Mouse (Mus musculus) kidney, adult 2 months (tissue): ENCODE data around the gene Rccd1. TPM values are rescaled to one million over a fixed set of nuclear protein-coding genes. Genes with fewer than 3 reads are reported as not detected.

Experiments used
- DNase-seq: peaks from one replicate; pipeline ENCODE4 v3.0.0; 2021
- H3K27ac ChIP-seq: fragments of 200-500 bp; 2 replicates; pipeline ENCODE4 v1.5.1; 2012; ENCODE audit warnings: low read depth, low read length, control low read depth, inconsistent platforms; ENCODE audit not compliant: insufficient read depth
- H3K27me3 ChIP-seq: fragments of 200-500 bp; replicated peaks from 2 replicates; pipeline ENCODE4 v1.6.1; 2012; ENCODE audit warnings: mild to moderate bottlenecking, moderate library complexity, low read length, inconsistent platforms; ENCODE audit not compliant: control insufficient read depth, insufficient read depth
- H3K36me3 ChIP-seq: fragments of 200-500 bp; 2 replicates; pipeline ENCODE4 v1.6.1; 2012; ENCODE audit warnings: mild to moderate bottlenecking, moderate library complexity, low read length, inconsistent platforms; ENCODE audit not compliant: control insufficient read depth, insufficient read depth
- H3K4me1 ChIP-seq: fragments of 200-500 bp; 2 replicates; pipeline ENCODE4 v1.6.1; 2011; ENCODE audit warnings: low read length; ENCODE audit not compliant: control insufficient read depth, insufficient read depth
- H3K4me3 ChIP-seq: fragments of 200-500 bp; 2 replicates; pipeline ENCODE4 v1.5.1; 2011; ENCODE audit warnings: mild to moderate bottlenecking, low read depth, low read length, control low read depth; ENCODE audit not compliant: insufficient read depth
- CTCF ChIP-seq: fragments of 200-500 bp; conservative IDR thresholded peaks from 2 replicates; pipeline ENCODE4 v1.5.1; 2011; ENCODE audit warnings: low read depth, mild to moderate bottlenecking, control low read depth, low read length, moderate library complexity, mixed read lengths; ENCODE audit not compliant: insufficient read depth, insufficient read length
- POLR2A ChIP-seq: fragments of 200-500 bp; IDR thresholded peaks from one replicate; pipeline ENCODE4 v1.6.1; 2011; ENCODE audit warnings: low read depth, low read length, control low read depth
- WGBS: fragments of 180-500 bp; shearing (Covaris S2); methylation state at CpG from one replicate; pipeline ENCODE4 v1.1.7; 2018; 5-methylcytosine and 5-hydroxymethylcytosine counted together
- polyA plus RNA-seq: library from polyadenylated mRNA; depleted of rRNA; stranded (reverse); fragments of >200 nt; gene quantifications from 2 replicates; pipeline ENCODE4 v1.2.3, GENCODE M21; 2012

Rccd1 gene
- polyA plus RNA-seq, 1 experiment = 3.7 TPM

- Histone ChIP-seq H3K36me3 (no peaks in the 10 kb centered on the region), H3K4me1 (0 out of 2 replicates have a peak, but pooled peaks cover 5% of the 10 kb centered on the region), H3K4me3 (no peak overlapping the region), H3K27me3 (no peaks in the 10 kb centered on the region), H3K27ac (no peak overlapping the region)
- WGBS = 76% methylated on average over 9 of the region's 9 CpGs
- TF ChIP-seq POLR2A (no peak), CTCF (no peak)
- no peak for DNase-seq
These were observed 21.9 kb upstream of the Rccd1 start for GRCm38 (mm10) chr7:80346173-80346572.

DNA sequence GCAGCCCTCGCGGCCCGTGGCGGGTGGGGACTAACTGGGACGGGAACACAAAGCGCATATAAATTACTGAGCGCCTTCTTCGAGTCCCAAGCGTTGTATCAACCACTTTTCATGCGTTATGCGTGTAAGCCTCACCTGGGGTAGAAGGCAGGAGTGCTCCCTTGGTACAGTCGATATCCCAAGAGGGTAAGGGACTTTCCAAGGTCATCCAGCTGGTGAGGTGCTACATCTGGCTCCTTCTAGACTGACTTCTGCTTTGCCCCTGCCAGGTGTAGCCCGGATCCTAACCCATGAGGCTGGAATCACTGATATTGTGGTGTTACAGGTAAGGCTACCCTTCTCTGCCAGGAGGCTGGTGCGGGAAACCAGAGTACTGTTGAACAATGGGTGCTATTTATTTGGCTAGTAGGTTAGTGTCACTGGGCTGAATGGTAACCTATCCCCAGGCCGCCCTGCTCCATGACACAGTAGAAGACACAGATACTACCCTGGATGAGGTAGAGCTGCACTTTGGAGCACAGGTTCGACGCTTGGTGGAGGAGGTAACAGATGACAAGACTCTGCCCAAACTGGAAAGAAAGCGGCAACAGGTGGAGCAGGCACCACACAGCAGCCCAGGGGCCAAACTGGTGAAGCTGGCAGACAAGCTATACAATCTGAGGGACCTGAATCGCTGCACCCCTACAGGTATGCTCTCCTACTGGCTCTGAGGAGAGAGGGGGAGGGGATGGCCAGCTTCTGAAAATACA, 19.2 kb upstream of the Rccd1 start:
- Histone ChIP-seq H3K4me1 (peaks cover 13% of the 10 kb centered on the region), H3K36me3 (no peaks in the 10 kb centered on the region), H3K27ac (peak overlapping the region; percentile 11), H3K27me3 (no peaks in the 10 kb centered on the region), H3K4me3 (peak overlapping the region; percentile 71)
- 24% methylated on average over 19 of the region's 19 CpGs for WGBS
- no peak for DNase-seq
- TF ChIP-seq POLR2A (no peak), CTCF (no peak)

DNA sequence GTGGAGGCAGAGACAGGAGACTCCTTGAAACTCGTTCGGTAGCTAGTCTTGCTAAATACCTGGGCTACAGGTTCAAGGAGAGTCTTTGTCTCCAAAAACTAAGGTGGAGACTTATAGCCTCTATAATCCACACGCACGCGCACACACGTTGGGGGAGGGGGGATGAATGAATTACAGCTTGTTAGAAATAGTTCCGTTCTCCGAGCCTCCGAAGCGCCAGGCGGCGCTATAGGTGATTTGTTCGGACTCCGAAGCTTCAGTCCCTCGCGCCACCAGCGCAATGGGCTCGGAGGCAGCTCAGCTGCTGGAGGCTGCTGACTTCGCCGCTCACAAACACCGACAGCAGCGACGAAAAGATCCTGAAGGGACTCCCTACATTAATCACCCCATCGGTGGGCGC, 18.6 kb upstream of the Rccd1 start, which contains the start of gene Hddc3:
Gene Hddc3 (plus strand): TSS at position 247 of the 400 bp plus-strand sequence.
- Histone ChIP-seq H3K4me1 (peaks cover 13% of the 10 kb centered on the region), H3K27ac (peak within 1 kb of the TSS; percentile 11)
- DNase-seq = peak; percentile 96

DNA sequence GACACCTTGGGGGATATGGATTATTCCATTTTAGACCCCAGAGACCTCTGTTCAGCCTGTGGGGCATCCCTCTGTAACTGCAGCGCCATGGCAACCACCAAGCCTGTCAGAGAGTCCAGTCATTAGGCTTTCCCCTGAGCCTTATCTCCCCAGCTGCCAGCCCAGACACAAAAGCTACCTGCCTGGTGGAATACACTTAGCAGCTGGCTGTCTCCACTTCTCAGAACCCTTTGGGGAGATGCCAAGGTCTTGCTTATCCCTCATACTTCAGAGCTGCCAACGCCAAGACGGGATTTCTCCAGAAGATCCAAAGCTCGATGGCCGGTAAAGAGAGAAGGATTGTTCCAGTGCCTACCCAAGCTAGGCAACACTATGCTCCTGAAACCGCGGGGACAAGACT, 17.5 kb upstream of the Rccd1 start:
- Histone ChIP-seq H3K4me3 (no peak overlapping the region), H3K27me3 (no peaks in the 10 kb centered on the region), H3K27ac (no peak overlapping the region), H3K36me3 (no peaks in the 10 kb centered on the region), H3K4me1 (peaks cover 13% of the 10 kb centered on the region)
- DNase-seq = no peak
- WGBS = 84% methylated on average over 7 of the region's 7 CpGs
- TF ChIP-seq CTCF (no peak), POLR2A (no peak)

More for the DNA sequence above, 18.6 kb upstream of the Rccd1 start, which contains the start of gene Hddc3:
- TF ChIP-seq CTCF = peak; percentile 81
- peak; percentile 77 for TF ChIP-seq POLR2A
- Histone ChIP-seq H3K27me3 (no peaks in the 10 kb centered on the region), H3K36me3 (no peaks in the 10 kb centered on the region), H3K4me3 (peak within 1 kb of the TSS; percentile 71)
- 2% methylated on average over 25 of the region's 25 CpGs for WGBS

DNA sequence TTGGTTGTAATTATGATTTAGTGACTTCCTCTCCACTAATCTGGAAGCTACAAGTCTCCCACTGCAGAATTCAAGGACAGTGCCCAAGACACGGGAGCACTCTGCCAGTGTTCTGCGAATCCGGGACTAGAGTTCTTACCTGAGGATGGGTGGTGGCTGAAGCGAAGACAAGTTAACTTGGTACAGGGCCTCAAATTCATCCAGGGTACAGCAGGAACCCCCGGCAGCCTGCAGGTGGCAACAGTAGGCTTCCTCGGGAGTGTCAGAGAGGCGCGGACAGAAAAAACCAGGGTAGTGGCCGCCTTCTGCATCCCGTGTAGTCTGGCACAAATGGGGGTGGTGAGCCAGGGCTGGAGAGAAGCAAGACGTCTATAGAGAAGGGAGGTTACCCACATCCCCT, 16.5 kb upstream of the Rccd1 start, which contains the start of gene Unc45a:
Gene Unc45a (minus strand): TSS at position 213 of the 400 bp plus-strand sequence.
- under 1% methylated on average over 11 of the region's 11 CpGs for WGBS
- peak; percentile 84 for DNase-seq
- H3K27ac ChIP-seq = peak within 1 kb of the TSS; percentile 85
- peaks cover 13% of the 10 kb centered on the region for H3K4me1 ChIP-seq
- TF ChIP-seq CTCF (peak; percentile 75), POLR2A (no peak)
- peak within 1 kb of the TSS; percentile 87 for H3K4me3 ChIP-seq
- H3K27me3 ChIP-seq = no peaks in the 10 kb centered on the region
- H3K36me3 ChIP-seq = 0 out of 2 replicates have a peak, but pooled peaks cover under 1% of the 10 kb centered on the region

DNA sequence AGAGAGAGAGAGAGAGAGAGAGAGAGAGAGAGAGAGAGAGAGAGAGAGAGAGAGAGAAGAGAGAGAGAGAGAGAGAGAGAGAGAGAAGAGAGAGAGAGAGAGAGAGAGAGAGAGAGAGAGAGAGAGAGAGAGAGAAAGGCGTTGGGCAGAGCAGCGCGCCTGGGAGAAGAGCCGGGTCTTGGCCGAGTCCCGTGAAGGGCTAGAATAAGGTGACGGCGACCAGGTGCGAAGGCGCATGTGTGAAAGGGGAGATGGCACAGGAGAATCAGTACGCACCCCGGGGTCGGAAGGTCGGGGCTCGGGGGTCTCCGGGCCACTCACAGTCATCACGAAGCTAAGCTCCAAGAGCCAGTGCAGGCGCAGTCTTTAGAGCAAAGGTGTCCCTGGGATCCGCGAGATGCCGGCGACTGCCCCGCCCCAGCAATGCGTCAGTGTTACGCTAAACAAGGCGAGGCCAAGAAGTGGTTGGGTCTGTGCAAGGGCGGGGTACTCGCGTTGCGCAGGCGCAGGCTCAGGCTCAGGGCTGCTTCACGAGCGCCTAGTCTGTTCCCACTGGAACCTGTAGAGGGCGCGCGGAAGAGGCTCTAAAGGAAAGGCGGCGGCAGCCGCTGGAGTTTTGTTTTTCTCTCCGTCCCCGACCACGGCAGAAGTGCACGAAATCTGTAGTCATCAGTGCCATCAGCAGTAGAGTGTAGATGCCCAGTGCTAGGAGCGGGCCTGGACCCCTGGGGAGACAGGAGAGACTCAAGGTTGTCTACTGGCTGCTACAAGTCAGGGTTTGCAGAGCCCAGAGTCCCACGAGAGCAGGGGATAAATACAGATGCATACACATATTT, 15.8 kb upstream of the Rccd1 start:
- DNase-seq = peak; percentile 99
- WGBS = under 1% methylated on average over 45 of the region's 45 CpGs
- Histone ChIP-seq H3K36me3 (0 out of 2 replicates have a peak, but pooled peaks cover 2% of the 10 kb centered on the region), H3K27ac (peak overlapping the region; percentile 85), H3K4me3 (peak overlapping the region; percentile 87), H3K4me1 (peaks cover 13% of the 10 kb centered on the region), H3K27me3 (no peaks in the 10 kb centered on the region)
- TF ChIP-seq POLR2A (peak; percentile 89), CTCF (peak; percentile 69)
